Mouse (Mus musculus) heart, adult 2 months (tissue): Measurements from ENCODE around the gene P4hb. TPM values are rescaled to one million over a fixed set of nuclear protein-coding genes. Genes with fewer than 3 reads are reported as not detected.
A peak's percentile ranks its signal among the peaks of the same experiment; 100 is the strongest.

Source experiments
- DNase-seq, 2 experiments: peaks; one replicate each; pipeline ENCODE4 v3.0.0; 2021
- H3K27ac ChIP-seq: fragments of 200-600 bp; 2 replicates; pipeline ENCODE4 v1.8.1; 2022
- H3K27me3 ChIP-seq: fragments of 200-500 bp; 2 replicates; pipeline ENCODE4 v1.6.1; 2012; ENCODE audit warnings: mild to moderate bottlenecking, low read length, inconsistent platforms, mixed read lengths; ENCODE audit not compliant: control insufficient read depth, insufficient read depth
- H3K36me3 ChIP-seq: fragments of 200-500 bp; 2 replicates; pipeline ENCODE4 v1.6.1; 2012; ENCODE audit warnings: low read length, inconsistent platforms; ENCODE audit not compliant: control insufficient read depth, insufficient read depth
- H3K4me1 ChIP-seq: fragments of 200-500 bp; 2 replicates; pipeline ENCODE4 v1.6.1; 2011; ENCODE audit warnings: low read length; ENCODE audit not compliant: control insufficient read depth, insufficient read depth
- H3K4me3 ChIP-seq: fragments of 200-600 bp; 2 replicates; pipeline ENCODE4 v1.8.1; 2022
- H3K79me2 ChIP-seq: fragments of 200-500 bp; replicated peaks from 2 replicates; pipeline ENCODE4 v1.6.1; 2012; ENCODE audit warnings: mild to moderate bottlenecking, inconsistent platforms, low read length, moderate library complexity, mixed read lengths; ENCODE audit not compliant: control insufficient read depth, insufficient read depth
- H3K9ac ChIP-seq: fragments of 200-500 bp; 2 replicates; pipeline ENCODE4 v1.6.1; 2012; ENCODE audit warnings: low read depth, mild to moderate bottlenecking, control low read depth, inconsistent platforms, low read length, mixed read lengths
- CTCF ChIP-seq: fragments of 200-600 bp; IDR thresholded peaks from 2 replicates; pipeline ENCODE4 v1.8.1; 2022; ENCODE audit warnings: antibody characterized with exemption, mild to moderate bottlenecking, moderate library complexity
- EP300 ChIP-seq: fragments of 200-500 bp; IDR thresholded peaks from 2 replicates; pipeline ENCODE4 v1.6.1; 2011; ENCODE audit warnings: low read depth, low read length, control low read depth; ENCODE audit not compliant: insufficient read depth
- POLR2A ChIP-seq: fragments of 200-500 bp; IDR thresholded peaks from 2 replicates; pipeline ENCODE4 v1.6.1; 2011; ENCODE audit warnings: mild to moderate bottlenecking, low read depth, low read length, control low read depth; ENCODE audit not compliant: insufficient read depth
- WGBS: fragments of 180-500 bp; shearing (Covaris S2); methylation state at CpG from one replicate; pipeline ENCODE4 v1.1.7; 2018; 5-methylcytosine and 5-hydroxymethylcytosine counted together
- intact Hi-C: fragments of 180-260 bp; cut with DNase I; formaldehyde crosslinking; loops from one replicate; pipeline ENCODE4 v1.15.1; 2025
- long read RNA-seq: library from polyadenylated mRNA; stranded (forward); transcript quantifications from one replicate; pipeline ENCODE4 v2.0.0, GENCODE M21; 2021
- polyA plus RNA-seq: library from polyadenylated mRNA; depleted of rRNA; stranded (reverse); fragments of >200 nt; gene quantifications from 2 replicates; pipeline ENCODE4 v1.2.3, GENCODE M21; 2012; rRNA removed
- total RNA-seq, 2 experiments: library from RNA; stranded (reverse); gene quantifications; 2 replicates each; pipeline ENCODE4 v1.2.3; 2021

Gene P4hb
- total RNA-seq (100 to 1,000 TPM; 221 to 246 TPM), polyA plus RNA-seq (115 and 174 TPM in 2 replicates)
- long read RNA-seq, transcript P4hb-201 (11 exons, 2,861 nt) = major isoform, 298 of 314 reads
- long read RNA-seq, partial matches to known transcripts = 7 of 314 reads
- long read RNA-seq, other reads (novel, unspliced or antisense) = 9 of 314 reads

DNA sequence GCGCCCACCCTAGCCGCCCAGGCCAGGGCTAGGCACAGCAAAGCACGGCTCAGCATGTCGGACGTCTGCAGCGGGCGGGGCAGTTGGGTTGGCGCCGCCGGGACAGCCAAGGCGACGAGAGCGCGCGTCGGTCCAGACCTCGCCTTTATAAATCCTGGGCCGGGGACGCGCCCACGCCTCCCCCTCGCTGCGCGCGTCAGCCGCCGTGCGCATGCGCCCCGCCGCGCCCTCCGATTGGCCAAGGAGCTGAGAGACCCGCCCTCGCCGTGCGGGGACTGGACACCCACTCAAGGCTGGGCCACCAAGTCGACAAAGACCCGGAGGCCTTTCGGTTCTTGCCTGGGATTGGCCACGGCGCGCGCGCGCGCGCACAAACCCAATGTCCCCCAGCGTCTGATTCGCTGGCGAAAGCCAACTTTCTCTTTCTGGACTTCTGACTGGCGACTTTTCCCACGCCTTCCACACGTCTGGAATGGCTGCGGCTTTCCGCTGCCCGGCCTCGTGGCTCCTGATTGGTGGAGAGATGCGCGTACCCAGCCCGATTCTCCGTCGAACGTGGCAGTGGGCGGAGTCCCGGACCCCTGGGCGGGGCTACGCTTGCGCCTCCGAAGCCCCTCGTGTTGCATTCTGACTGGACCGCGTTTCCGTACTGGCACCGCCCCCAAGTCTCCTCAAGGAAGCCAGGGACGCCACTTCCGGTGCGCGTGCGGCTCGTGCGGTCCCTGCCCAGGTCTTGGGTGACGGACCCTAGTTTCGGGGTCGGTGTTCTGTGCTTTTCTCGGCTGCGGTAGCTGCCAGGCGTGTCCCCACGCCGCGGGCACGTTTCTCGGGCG lies at the start of gene P4hb:
P4hb (minus strand) TSS at position 502 of the 833 bp plus-strand sequence.
- TF ChIP-seq POLR2A = peak; percentile 97
- peak; percentile 60; the same call in 1 of the 2 replicates for TF ChIP-seq EP300
- no peak for TF ChIP-seq CTCF
- H3K9ac ChIP-seq = peak within 1 kb of the TSS; percentile 90
- H3K4me1 ChIP-seq = peaks cover 6% of the 10 kb centered on the region
- DNase-seq = peak; percentile 99 to 100
- under 1% methylated on average over 92 of the region's 94 CpGs for WGBS
- intact Hi-C loops = loop anchor here (1.0 kb wide), 1 partner anchor 8 kb away; the partner anchor contains the start of gene Arhgdia
- H3K36me3 ChIP-seq = no peaks in the 10 kb centered on the region; the same call in 1 of the 2 replicates
- H3K27ac ChIP-seq = peak within 1 kb of the TSS; percentile 98
- H3K79me2 ChIP-seq = peaks cover 1% of the 10 kb centered on the region; the same call in 1 of the 2 replicates
- H3K27me3 ChIP-seq = no peaks in the 10 kb centered on the region
- H3K4me3 ChIP-seq = peak within 1 kb of the TSS; percentile 85

DNA sequence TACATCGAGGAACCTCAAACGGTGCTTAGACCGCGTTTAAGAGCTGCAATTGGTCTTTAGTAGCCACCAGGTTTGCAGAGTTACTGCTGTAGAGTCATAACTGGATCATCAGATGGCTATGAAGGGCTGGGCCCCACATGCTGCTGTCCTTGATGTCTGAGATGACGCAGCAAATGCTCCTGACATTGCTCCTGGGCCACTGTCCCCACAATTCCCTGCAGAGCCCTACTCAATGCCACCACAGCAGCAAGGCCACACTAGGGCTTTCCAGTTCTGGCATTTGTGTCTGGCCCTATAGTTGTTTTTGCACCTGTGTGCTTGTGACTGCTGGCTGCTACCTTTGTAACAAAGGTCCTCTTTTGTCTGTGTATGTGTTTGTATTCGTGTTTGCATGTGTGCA lies 49.8 kb upstream of the P4hb start:
- Histone ChIP-seq H3K4me3 (no peak overlapping the region), H3K9ac (no peak overlapping the region), H3K4me1 (peaks cover 5% of the 10 kb centered on the region), H3K27me3 (no peaks in the 10 kb centered on the region), H3K27ac (no peak overlapping the region), H3K79me2 (peaks cover 3% of the 10 kb centered on the region; the same call in 1 of the 2 replicates), H3K36me3 (no peaks in the 10 kb centered on the region)
- WGBS = 88% methylated on average over 6 of the region's 6 CpGs
- TF ChIP-seq POLR2A = no peak
- no peak for TF ChIP-seq CTCF
- no peak for TF ChIP-seq EP300
- intact Hi-C loops = no loop called here
- DNase-seq = no peak

- Histone ChIP-seq H3K27ac (no peak overlapping the region), H3K4me1 (peaks cover 5% of the 10 kb centered on the region), H3K4me3 (no peak overlapping the region), H3K27me3 (no peaks in the 10 kb centered on the region), H3K36me3 (no peaks in the 10 kb centered on the region), H3K79me2 (no peaks in the 10 kb centered on the region), H3K9ac (no peak overlapping the region)
- no peak for DNase-seq
- no peak for TF ChIP-seq POLR2A
- TF ChIP-seq EP300 = no peak
- TF ChIP-seq CTCF = no peak
- WGBS = 85% methylated on average over 14 of the region's 14 CpGs
- intact Hi-C loops = no loop called here
Observed at GRCm38 (mm10) chr11:120620195-120620594, 47.1 kb upstream of the P4hb start.

- Histone ChIP-seq H3K9ac (no peak overlapping the region), H3K79me2 (no peaks in the 10 kb centered on the region), H3K27ac (no peak overlapping the region), H3K4me1 (peaks cover 3% of the 10 kb centered on the region), H3K36me3 (no peaks in the 10 kb centered on the region), H3K27me3 (no peaks in the 10 kb centered on the region), H3K4me3 (no peak overlapping the region)
- no peak for TF ChIP-seq EP300
- DNase-seq = no peak
- WGBS = 94% methylated on average over 25 of the region's 25 CpGs
- intact Hi-C loops = no loop called here
Observed at GRCm38 (mm10) chr11:120618619-120619535, 45.8 kb upstream of the P4hb start.

- H3K36me3 ChIP-seq = no peaks in the 10 kb centered on the region
- H3K9ac ChIP-seq = peak within 1 kb of the TSS; percentile 92
- no peaks in the 10 kb centered on the region for H3K27me3 ChIP-seq
- peak; percentile 90 to 93 for DNase-seq
- H3K79me2 ChIP-seq = no peaks in the 10 kb centered on the region
- peaks cover 3% of the 10 kb centered on the region for H3K4me1 ChIP-seq
- intact Hi-C loops = no loop called here
- peak within 1 kb of the TSS; percentile 61 for H3K4me3 ChIP-seq
- TF ChIP-seq EP300 (0 out of 2 replicates have a peak, but pooled peaks have one; percentile 6), CTCF (no peak), POLR2A (peak; percentile 55; the same call in 1 of the 2 replicates)
- WGBS = under 1% methylated on average over 56 of the region's 56 CpGs
- H3K27ac ChIP-seq = peak within 1 kb of the TSS; percentile 78
Observed at GRCm38 (mm10) chr11:120617519-120618112, 44.6 kb upstream of the P4hb start, which contains the start of gene Pcyt2. Gene Pcyt2 (minus strand): TSS chr11:120617936.
